Mouse (Mus musculus): ENCODE data around the gene Fbxl17.

DNA sequence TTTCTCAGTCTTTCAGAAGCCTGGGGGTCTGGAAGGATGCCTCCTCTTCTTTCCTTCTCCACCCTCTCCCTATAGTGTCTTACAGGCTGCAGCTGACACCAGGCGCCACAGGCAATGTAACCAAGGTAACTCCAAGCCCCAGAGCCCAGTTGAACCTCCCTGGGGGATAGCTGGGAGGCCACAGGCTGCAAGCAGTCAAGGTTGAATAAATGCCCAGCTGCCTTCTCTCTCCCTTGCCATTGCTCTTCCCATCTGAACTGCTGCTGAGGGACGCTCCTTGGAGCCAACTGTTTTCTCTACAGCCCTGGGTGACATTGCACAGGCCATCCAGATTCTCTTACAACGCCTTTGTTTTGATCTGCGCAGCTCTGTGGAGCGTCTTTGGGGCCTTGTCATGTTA lies 491.5 kb downstream of the Fbxl17 start:
- TF ChIP-seq POLR2A (IDR thresholded peaks at IDR 0.05; ENCODE audit: low read depth, low read length) (no peak), CTCF (IDR thresholded peaks at IDR 0.05; ENCODE audit: borderline replicate concordance, insufficient read depth, low read length) (no peak)

Data from embryonic fibroblast, embryonic 13.5 days (primary cell).